Mouse (Mus musculus) limb, embryonic 12.5 days (tissue): ENCODE data around the gene Krtap4-2. TPM values are rescaled to one million over a fixed set of nuclear protein-coding genes. Genes with fewer than 3 reads are reported as not detected.

Source experiments
- ATAC-seq: fragments of 200-750 bp; cut with Nextera tagmentation; 2 replicates; pipeline ENCODE4 v1.8.0; 2017; ENCODE audit warnings: low read depth, moderate TSS enrichment; ENCODE audit not compliant: insufficient number of reproducible peaks, insufficient read depth, low FRiP score, low TSS enrichment
- H3K27ac ChIP-seq: fragments of 300-500 bp; sonication (generic); 2 replicates; pipeline ENCODE4 v1.5.1; 2016; ENCODE audit warnings: mild to moderate bottlenecking, moderate library complexity
- H3K27me3 ChIP-seq: fragments of 300-500 bp; sonication (generic); 2 replicates; pipeline ENCODE4 v1.6.1; 2016; ENCODE audit warnings: mild to moderate bottlenecking, moderate library complexity
- H3K36me3 ChIP-seq: fragments of 300-500 bp; sonication (generic); 2 replicates; pipeline ENCODE4 v1.6.1; 2016; ENCODE audit warnings: mild to moderate bottlenecking, moderate library complexity
- H3K4me1 ChIP-seq: fragments of 300-500 bp; sonication (generic); replicated peaks from 2 replicates; pipeline ENCODE4 v1.6.1; 2016
- H3K4me2 ChIP-seq: fragments of 300-500 bp; sonication (generic); 2 replicates; pipeline ENCODE4 v1.6.1; 2016; ENCODE audit warnings: mild to moderate bottlenecking, moderate library complexity
- H3K4me3 ChIP-seq: fragments of 300-500 bp; sonication (generic); replicated peaks from 2 replicates; pipeline ENCODE4 v1.5.1; 2016; ENCODE audit warnings: mild to moderate bottlenecking
- H3K9ac ChIP-seq: fragments of 300-500 bp; sonication (generic); replicated peaks from 2 replicates; pipeline ENCODE4 v1.6.1; 2016; ENCODE audit warnings: mild to moderate bottlenecking, moderate library complexity
- H3K9me3 ChIP-seq: fragments of 300-500 bp; sonication (generic); 2 replicates; pipeline ENCODE4 v1.6.1; 2016; ENCODE audit warnings: mild to moderate bottlenecking, moderate library complexity
- WGBS: fragments of 180-500 bp; shearing (Covaris S2); methylation state at CpG from one replicate; pipeline ENCODE4 v1.1.7; 2016; 5-methylcytosine and 5-hydroxymethylcytosine counted together
- polyA plus RNA-seq: library from polyadenylated mRNA; unstranded; fragments of >200 nt; fragmentation: Nextera tagmentation; extraction: Ambion mirVana; gene quantifications from 2 replicates; pipeline ENCODE4 v1.2.1, GENCODE M21; 2016

Krtap4-2 gene
- polyA plus RNA-seq, 1 experiment from 2014 or later: not detected

DNA sequence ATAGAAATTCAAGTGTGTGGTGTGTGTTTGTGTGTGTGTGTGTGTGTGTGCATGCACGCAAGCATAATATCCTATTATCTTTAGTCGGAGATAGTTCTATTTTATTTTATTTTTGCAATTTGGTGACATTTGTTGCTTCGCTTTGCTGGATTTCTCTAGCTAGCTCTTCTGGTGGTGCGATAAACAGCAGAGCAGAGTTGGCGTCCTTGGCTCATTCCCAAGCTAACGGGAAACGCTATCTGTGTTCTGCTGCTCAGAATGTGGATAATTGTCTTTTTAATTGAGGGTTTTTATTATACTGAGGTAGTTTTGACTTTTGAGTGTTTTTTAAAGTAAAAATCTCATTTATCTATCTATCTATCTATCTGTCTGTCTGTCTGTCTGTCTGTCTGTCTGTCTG is 49.8 kb downstream of the Krtap4-2 start:
- H3K36me3 ChIP-seq: no peaks in the 10 kb centered on the region
- no peaks in the 10 kb centered on the region for H3K9me3 ChIP-seq
- H3K27ac ChIP-seq: no peak overlapping the region
- H3K27me3 ChIP-seq: no peaks in the 10 kb centered on the region
- H3K4me2 ChIP-seq: no peak overlapping the region
- ATAC-seq: no peak
- 88% methylated on average over 7 of the region's 7 CpGs for WGBS
- H3K4me3 ChIP-seq: no peak overlapping the region
- H3K4me1 ChIP-seq: no peaks in the 10 kb centered on the region
- no peak overlapping the region for H3K9ac ChIP-seq

Other genes with a start within 250 kb of the Krtap4-2 start
- gene Krt10, start 245.7 kb downstream of the Krtap4-2 start, polyA plus RNA-seq: 34.3 and 35.3 TPM in 2 replicates
- not detected in 2 replicates for gene Krt12, start 212.8 kb downstream of the Krtap4-2 start, polyA plus RNA-seq
- 0.18 and 0.42 TPM in 2 replicates for gene Krt20, start 196.9 kb downstream of the Krtap4-2 start, polyA plus RNA-seq
- 0.18 and 0.26 TPM in 2 replicates for gene Krt23, start 141.9 kb downstream of the Krtap4-2 start, polyA plus RNA-seq
- gene Krt39, start 113.7 kb downstream of the Krtap4-2 start, polyA plus RNA-seq: not detected in 2 replicates
- gene Krt40, start 91.9 kb downstream of the Krtap4-2 start, polyA plus RNA-seq: not detected in 2 replicates
- gene Krtap3-3, start 84.2 kb downstream of the Krtap4-2 start, polyA plus RNA-seq: not detected in 2 replicates
- gene Krtap3-2, start 78.2 kb downstream of the Krtap4-2 start, polyA plus RNA-seq: not detected in 2 replicates
- not detected in 2 replicates for gene Gm11939, start 75.6 kb downstream of the Krtap4-2 start, polyA plus RNA-seq
- gene Krtap3-1, start 68.5 kb downstream of the Krtap4-2 start, polyA plus RNA-seq: not detected in 2 replicates
- gene Krtap1-5, start 54.1 kb downstream of the Krtap4-2 start, polyA plus RNA-seq: not detected in 2 replicates
- not detected in 2 replicates for gene Krtap1-4, start 51.4 kb downstream of the Krtap4-2 start, polyA plus RNA-seq
- not detected in 2 replicates for gene Krtap1-3, start 43.7 kb downstream of the Krtap4-2 start, polyA plus RNA-seq
- gene Krtap9-3, start 37.0 kb downstream of the Krtap4-2 start, polyA plus RNA-seq: not detected in 2 replicates
- gene Gm11938, start 31.8 kb downstream of the Krtap4-2 start, polyA plus RNA-seq: not detected in 2 replicates
- not detected in 2 replicates for gene Gm11937, start 24.9 kb downstream of the Krtap4-2 start, polyA plus RNA-seq
- gene Krtap2-4, start 20.2 kb downstream of the Krtap4-2 start, polyA plus RNA-seq: not detected in 2 replicates
- gene Gm11562, start 14.6 kb downstream of the Krtap4-2 start, polyA plus RNA-seq: not detected in 2 replicates
- gene Krtap4-1, start 6.8 kb downstream of the Krtap4-2 start, polyA plus RNA-seq: not detected in 2 replicates
- gene Krtap4-7, start 9.0 kb upstream of the Krtap4-2 start, polyA plus RNA-seq: not detected in 2 replicates
- gene Gm11555, start 15.2 kb upstream of the Krtap4-2 start, polyA plus RNA-seq: not detected in 2 replicates
- not detected in 2 replicates for gene Gm11563, start 23.9 kb upstream of the Krtap4-2 start, polyA plus RNA-seq
- gene Krtap4-6, start 30.9 kb upstream of the Krtap4-2 start, polyA plus RNA-seq: not detected in 2 replicates
- not detected in 2 replicates for gene Gm14190, start 55.7 kb upstream of the Krtap4-2 start, polyA plus RNA-seq
- not detected in 2 replicates for gene Gm14180, start 99.2 kb upstream of the Krtap4-2 start, polyA plus RNA-seq
- not detected in 2 replicates for gene Gm11595, start 137.8 kb upstream of the Krtap4-2 start, polyA plus RNA-seq
- gene Krtap4-8, start 145.6 kb upstream of the Krtap4-2 start, polyA plus RNA-seq: not detected in 2 replicates
- gene Krtap4-9, start 150.1 kb upstream of the Krtap4-2 start, polyA plus RNA-seq: not detected in 2 replicates
- not detected in 2 replicates for gene Gm11596, start 158.4 kb upstream of the Krtap4-2 start, polyA plus RNA-seq
- not detected in 2 replicates for gene Gm11569, start 163.8 kb upstream of the Krtap4-2 start, polyA plus RNA-seq
- gene Gm11554, start 169.4 kb upstream of the Krtap4-2 start, polyA plus RNA-seq: not detected in 2 replicates
- gene Krtap4-13, start 174.8 kb upstream of the Krtap4-2 start, polyA plus RNA-seq: not detected in 2 replicates
- gene Gm11564, start 180.6 kb upstream of the Krtap4-2 start, polyA plus RNA-seq: not detected in 2 replicates
- gene 2300003K06Rik, start 203.0 kb upstream of the Krtap4-2 start, polyA plus RNA-seq: not detected in 2 replicates
- gene Krtap4-16, start 216.5 kb upstream of the Krtap4-2 start, polyA plus RNA-seq: not detected in 2 replicates
- not detected in 2 replicates for gene Gm11568, start 222.8 kb upstream of the Krtap4-2 start, polyA plus RNA-seq
- gene Gm11559, start 229.4 kb upstream of the Krtap4-2 start, polyA plus RNA-seq: not detected in 2 replicates
- not detected in 2 replicates for gene Krtap9-1, start 238.3 kb upstream of the Krtap4-2 start, polyA plus RNA-seq
- gene Gm11567, start 244.1 kb upstream of the Krtap4-2 start, polyA plus RNA-seq: not detected in 2 replicates